Mouse (Mus musculus): ENCODE results near the gene Fkbp6.

Gene Fkbp6

GRCm38 (mm10) chr5:135270361-135270760, 79.5 kb downstream of the Fkbp6 start:
- DNase-seq: no peak

DNA sequence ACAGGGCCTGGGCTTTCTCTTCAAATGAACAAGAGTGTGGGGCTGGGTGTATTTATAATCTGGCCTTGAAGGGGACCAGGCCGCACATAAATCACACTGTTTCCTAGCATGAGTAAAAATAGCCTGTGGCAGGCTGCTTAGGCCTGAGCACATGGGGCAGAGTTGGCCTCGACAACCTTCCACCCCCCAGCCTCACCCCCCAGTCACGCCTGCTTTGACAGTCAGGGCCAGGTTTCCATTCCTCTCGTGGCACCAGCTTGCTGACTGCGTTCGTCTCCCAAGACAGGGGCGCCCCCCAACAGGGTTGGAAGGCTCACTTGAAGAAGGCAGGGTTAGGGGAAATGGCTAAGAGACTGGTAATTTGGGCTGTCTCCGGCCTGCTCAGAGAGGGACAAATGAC, 80.4 kb downstream of the Fkbp6 start:
- no peak for DNase-seq

- peak; percentile 37 for DNase-seq
Measured at GRCm38 (mm10) chr5:135264548-135264947, 85.3 kb downstream of the Fkbp6 start.

- DNase-seq: peak; percentile 61
Measured at GRCm38 (mm10) chr5:135263866-135264503, 85.9 kb downstream of the Fkbp6 start.

DNA sequence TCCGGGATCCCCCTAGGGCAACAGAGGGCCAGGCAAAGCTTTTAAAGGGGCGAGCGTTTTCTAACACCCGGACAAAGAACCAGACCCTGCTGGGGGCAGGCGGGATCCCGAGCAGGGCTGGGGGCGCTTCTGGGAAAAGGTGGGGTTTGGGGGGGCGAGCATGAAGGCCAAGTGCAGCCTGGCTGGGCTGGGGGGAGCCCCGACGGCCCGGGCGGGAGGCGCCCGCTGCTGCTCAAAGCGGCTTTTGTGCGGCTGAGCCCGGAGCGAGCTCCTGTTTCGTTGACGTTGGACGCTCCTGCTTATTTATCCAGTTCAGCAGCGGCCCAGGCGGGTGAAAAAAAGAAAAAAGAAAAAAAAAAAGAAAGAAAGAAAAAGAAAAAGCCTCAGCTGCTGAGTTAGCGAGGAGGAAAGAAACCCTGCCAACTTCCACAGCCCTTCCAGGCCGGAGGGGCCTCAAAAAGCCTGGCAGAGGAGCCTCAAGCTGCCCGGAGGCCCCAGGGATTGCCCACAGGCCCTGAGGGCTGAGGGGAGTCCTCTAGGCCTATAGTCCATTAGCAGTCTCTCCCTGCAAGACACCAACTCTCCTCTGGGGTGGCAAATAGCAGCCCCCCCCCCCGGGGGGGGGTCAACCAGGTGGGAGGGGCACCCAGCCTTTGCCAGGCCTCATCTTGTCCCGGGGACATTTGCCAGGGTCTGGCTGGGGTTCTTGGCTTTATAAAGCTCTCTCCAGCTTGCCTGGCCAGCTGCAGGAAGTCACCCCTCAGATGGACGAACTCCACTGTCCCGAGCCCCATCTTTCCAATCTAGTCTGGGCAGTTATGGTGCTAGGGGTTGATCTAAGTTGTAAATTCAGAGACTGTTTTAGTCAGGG, 91.3 kb downstream of the Fkbp6 start:
- DNase-seq: no peak

DNA sequence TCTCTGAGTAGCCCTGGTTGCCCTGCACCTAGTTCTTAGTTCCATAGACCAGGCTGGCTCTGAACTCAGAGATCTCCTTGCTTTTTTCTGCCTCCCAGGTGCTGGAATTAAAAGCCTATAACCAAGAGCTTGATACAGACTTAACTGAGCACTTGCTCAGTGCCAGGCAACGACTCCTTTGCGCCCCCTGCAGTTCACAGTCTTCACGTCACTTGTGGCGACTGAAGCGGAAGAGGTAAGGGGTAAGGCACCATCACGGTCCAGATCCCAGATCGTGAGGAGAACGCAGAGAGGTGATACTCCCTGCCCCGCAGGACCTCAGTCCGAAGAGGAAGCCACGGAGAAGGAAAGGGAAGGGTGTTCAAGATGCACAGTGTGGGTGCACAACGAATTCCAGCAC, 92.3 kb downstream of the Fkbp6 start:
- DNase-seq: no peak

DNA sequence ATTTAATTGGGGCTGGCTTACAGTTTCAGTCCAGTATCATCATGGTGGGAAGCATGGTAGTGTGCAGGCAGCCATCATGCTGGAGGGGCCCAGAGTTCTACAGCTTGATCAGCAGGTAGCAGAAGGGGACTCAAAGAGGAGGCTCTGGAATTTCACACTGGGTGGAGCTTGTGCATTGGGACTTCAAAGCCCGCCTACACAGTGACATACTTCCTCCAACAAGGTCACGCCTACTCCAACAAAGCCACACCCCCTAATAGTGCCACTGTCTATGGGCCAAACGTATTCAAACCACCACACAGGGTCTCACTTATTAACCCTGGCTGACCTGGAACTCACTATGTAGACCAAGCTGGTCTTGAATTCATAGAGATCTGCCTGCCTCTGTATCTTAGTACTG, 93.7 kb downstream of the Fkbp6 start:
- DNase-seq: no peak

DNA sequence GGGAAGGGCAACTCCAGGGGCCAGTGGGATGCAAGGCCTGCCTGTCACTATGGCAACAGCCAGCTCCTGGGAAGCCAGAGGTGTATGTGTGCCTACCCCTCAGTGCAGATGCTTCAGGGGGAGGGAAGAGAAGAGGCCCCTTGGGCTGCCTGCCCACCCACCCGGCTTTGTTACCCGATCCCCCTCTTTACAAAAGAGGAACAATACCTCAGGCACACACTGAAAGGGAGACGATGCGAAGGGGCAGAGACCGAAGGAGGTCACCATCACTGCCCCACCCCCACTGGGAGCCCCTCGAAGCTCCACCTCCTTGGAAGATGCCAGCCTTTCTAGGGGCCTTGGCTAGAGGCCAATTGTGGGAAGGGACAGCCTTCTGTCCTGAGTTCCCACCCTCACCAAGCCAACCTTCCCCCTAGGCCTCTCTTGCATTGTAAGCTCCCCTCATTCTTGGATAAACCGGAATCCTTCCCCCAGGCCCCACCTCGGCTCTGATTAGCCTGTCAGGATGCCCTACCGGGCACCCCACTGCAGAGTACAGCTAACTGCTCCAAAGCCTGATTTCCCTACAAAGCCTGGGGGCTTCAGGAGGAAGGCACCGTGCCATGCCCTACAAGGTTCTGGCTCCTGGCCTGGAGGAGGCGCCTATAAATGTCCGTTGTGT, 96.0 kb downstream of the Fkbp6 start:
- DNase-seq: no peak

DNA sequence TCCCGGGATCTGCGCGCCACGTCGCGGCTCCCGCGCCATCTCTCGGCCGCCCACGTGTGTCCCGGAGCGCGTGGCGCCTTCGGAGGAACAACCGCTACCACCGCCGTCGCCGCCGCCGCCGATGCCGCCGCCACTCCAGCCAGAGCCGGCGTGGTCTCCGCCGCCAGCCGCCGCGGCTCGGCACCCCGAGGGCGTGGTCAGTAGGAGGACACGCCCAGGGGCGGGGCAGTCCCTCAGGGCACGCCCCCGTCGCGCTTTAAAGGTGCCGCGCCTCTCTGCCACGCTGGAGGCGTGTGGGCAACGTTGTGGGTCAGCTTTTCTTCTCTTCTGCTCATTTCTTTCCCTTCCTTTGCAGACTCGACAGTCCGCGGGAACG, 98.8 kb downstream of the Fkbp6 start, which contains the start of gene Fzd9:
TSS of gene Fzd9 (minus strand) at position 152 of the 376 bp plus-strand sequence.
- DNase-seq: peak; percentile 92

GRCm38 (mm10) chr5:135250186-135251078, 99.4 kb downstream of the Fkbp6 start:
- DNase-seq: peak; percentile 24

- no peak for DNase-seq
Measured at GRCm38 (mm10) chr5:135248956-135249676, 100.7 kb downstream of the Fkbp6 start.

DNA sequence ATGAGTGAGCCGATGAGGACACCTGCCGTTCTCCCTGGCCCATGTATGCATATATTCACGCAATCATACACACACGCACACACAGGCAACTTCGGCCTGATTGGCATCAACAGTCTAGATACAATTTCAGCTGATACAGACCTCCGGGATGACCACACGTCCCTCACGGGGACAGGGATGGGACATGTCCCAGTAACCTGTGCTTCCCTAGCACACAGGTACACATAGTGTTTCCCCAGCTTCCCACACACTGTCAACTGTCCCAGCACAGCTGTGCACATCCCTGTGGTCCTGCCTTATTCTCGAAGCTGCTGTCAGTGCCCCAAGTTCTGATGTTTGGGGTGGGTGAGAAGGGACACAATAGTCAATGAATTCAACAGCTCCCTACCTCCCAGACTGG, 102.5 kb downstream of the Fkbp6 start:
- no peak for DNase-seq

- DNase-seq: no peak
Measured at GRCm38 (mm10) chr5:135246531-135246930, 103.3 kb downstream of the Fkbp6 start.

GRCm38 (mm10) chr5:135243166-135243565, 106.7 kb downstream of the Fkbp6 start:
- DNase-seq: no peak

DNA sequence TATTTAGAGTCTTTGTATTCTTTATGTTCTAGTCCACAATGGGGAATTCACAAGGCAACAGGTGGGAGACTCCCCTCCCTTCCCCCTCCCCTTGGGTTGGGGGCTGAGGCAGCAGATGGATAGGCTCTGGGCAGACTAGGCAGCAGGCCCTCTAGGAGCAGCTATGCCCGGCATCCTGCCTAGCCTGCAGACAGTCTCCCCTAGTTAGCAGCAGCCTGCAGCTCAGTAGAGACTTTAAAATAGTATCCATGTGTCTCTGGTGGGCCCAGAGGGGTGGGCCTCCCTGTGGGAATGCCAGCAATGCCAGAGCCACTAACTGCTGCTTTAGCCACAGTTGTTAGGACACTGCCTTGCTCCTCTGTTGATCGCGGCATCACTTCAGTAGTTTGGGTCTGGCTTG, 107.2 kb downstream of the Fkbp6 start:
- DNase-seq: no peak

GRCm38 (mm10) chr5:135242136-135242535, 107.7 kb downstream of the Fkbp6 start:
- no peak for DNase-seq
